Mouse (Mus musculus) brown adipose tissue, adult 24 weeks (tissue): ENCODE data around the gene Celf3. TPM values are rescaled to one million over a fixed set of nuclear protein-coding genes. Genes with fewer than 3 reads are reported as not detected.
A peak's percentile ranks its signal among the peaks of the same experiment; 100 is the strongest.

Experiments used
- H3K27ac ChIP-seq: fragments of 200-500 bp; replicated peaks from 2 replicates; pipeline ENCODE4 v1.5.1; 2012; ENCODE audit warnings: low read depth, mild to moderate bottlenecking, low read length
- H3K4me1 ChIP-seq: fragments of 200-500 bp; 2 replicates; pipeline ENCODE4 v1.6.1; 2012; ENCODE audit warnings: low read length, mixed read lengths; ENCODE audit not compliant: control insufficient read depth, insufficient read depth, insufficient read length
- H3K4me3 ChIP-seq: fragments of 200-500 bp; 2 replicates; pipeline ENCODE4 v1.5.1; 2012; ENCODE audit warnings: low read depth, mild to moderate bottlenecking, low read length, moderate library complexity; ENCODE audit not compliant: insufficient read depth
- polyA plus RNA-seq: library from polyadenylated mRNA; stranded (reverse); fragments of >200 nt; gene quantifications from 2 replicates; pipeline ENCODE4 v1.2.4, GENCODE M21; 2012; ENCODE audit not compliant: missing spikeins, insufficient read depth, insufficient read length

Gene Celf3
- polyA plus RNA-seq, result not detected in 2 replicates

DNA sequence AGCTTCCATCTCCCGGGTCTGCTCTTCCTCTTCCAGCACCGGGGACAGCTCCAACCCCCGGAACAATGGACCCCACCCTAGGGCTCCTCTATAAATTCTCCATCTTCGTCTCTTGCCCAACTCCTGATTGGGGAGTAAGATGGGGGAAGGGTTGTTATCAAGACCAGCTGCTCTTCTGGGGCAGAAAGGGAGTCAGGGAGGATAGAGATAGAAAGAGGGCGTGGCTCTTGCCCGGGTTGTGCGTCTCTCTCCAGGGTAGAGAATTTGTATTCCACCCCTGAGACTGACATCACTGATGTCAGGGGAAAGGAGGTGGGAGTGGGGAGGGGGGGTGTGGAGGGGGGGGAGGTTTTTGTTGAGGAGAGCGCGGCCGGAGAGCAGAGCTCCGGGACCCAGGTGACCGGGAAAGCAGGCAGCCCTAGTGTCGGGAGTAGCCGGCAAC lies at the start of gene Celf3:
TSS of gene Celf3 (plus strand) at position 315 of the 442 bp plus-strand sequence.
- Histone ChIP-seq H3K27ac (no peak within 1 kb of the TSS), H3K4me1 (no peaks in the 10 kb centered on the region; the same call in 1 of the 2 replicates), H3K4me3 (no peak within 1 kb of the TSS)

DNA sequence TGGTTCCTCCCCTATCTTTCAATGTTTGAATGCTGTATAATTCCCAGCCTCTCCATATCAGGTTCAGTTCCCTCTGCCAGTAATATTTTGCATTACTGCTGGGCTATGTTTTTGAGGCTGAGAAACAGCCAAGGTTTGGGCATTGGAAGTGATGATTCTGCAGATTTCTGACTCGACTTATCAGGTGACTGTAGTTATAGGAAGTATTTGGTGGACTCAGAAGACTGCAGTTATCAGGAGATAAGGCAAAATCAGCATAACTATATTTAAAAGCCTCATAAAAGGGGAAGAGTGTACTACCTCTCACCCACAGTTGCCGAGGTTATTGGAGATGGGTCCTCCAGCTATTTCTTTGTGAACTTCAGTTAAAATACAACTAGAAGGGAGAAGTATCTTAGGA lies 47.1 kb upstream of the Celf3 start:
- no peak overlapping the region for H3K27ac ChIP-seq

DNA sequence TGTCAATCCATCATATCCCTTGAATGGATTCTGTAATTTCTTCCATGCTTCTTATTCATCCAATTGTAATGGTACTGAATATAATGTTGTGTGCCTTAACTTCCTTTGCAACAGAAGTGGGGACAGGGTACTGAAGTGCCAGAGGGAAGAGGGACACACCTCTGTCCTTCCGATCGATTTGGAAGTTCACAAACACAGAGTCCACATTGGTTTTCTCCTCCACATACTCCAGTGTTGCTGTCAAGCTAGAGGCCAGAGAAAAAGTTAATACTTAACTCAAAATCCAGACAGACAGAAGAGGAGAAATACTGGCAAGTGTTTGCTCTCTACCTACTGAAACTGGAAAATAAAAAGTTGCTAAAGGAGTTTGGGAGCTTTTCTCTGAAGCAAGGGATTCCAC lies 43.8 kb upstream of the Celf3 start:
- H3K4me3 ChIP-seq, result no peak overlapping the region
- H3K4me1 ChIP-seq, result no peaks in the 10 kb centered on the region
- no peak overlapping the region for H3K27ac ChIP-seq

More for the DNA sequence above, 47.1 kb upstream of the Celf3 start:
- Histone ChIP-seq H3K4me3 (no peak overlapping the region), H3K4me1 (no peaks in the 10 kb centered on the region)

DNA sequence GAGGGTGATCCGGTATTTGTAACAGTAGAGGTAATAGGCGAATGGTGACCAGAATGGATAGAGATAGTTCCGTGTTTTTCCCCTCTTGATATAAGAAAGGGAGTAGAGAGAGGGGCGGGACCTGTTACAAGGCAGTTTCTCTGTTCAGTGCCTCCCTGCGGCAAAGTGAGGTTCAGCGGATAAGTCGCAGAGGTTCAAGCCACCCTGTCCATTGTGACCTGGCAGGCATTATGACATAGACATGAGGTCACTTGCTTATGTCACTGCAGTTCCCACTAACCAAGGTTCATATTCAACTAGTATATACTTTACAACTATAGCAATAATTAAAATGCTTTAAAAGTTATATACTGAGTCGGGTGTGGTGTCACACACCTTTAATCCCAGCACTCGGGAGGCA lies 41.7 kb upstream of the Celf3 start:
- H3K27ac ChIP-seq, result no peak overlapping the region
- no peaks in the 10 kb centered on the region for H3K4me1 ChIP-seq
- no peak overlapping the region for H3K4me3 ChIP-seq

DNA sequence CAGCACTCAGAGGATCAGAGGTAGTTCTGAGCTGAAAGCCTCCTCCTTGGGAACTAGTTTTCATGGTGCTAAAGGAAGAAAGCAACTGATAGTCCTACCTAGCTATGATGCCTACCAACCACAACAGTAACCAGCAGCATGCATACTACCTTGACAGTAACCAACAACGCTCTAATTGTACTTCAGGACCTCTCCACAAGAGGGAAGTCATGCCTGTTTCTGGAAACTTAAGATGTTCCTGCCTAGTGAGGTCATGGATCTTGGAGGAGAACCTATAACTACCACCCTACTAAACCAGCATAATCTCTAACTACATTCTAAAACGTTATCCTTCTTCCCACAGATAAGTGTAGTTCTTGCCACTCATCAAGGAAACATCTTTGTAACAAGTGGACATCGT lies 36.9 kb upstream of the Celf3 start:
- Histone ChIP-seq H3K4me3 (no peak overlapping the region), H3K4me1 (no peaks in the 10 kb centered on the region), H3K27ac (no peak overlapping the region)

DNA sequence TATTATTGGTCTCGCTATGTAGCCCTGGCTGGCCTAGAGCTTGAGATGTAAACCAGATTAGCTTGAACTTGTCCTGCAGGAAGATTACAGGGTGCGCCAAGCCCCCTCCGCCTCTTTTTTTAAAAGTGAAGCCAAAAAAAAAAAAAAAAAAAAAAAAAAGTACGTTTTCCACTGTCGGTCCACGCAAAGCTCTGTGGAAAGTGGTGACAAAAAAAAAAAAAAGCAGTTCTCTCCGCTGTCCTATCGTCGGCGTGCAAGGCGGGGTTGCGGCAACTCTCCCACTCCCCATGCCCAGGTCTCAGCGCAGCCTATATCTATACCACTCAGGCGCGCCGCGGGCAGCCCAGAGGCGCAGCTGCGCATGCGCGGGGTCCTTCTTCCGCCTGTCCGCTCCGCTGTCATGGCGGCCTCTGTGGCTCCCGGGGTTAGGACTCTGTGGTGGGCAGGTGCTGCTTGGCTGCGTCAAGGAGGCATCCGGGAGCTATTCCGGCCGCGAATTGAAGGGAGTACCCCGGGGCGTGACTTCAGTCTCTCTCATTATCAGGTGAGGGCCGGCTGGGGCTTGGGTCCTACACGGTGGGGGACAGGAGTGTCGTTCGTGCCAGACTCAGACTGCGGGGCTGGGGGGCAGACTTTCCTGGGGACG lies 35.0 kb upstream of the Celf3 start, which contains the start of gene Mrpl9:
TSS of gene Mrpl9 (plus strand) at position 368 of the 646 bp plus-strand sequence.
- no peaks in the 10 kb centered on the region for H3K4me1 ChIP-seq
- H3K27ac ChIP-seq, result peak within 1 kb of the TSS; percentile 58
- peak within 1 kb of the TSS; percentile 91 for H3K4me3 ChIP-seq

DNA sequence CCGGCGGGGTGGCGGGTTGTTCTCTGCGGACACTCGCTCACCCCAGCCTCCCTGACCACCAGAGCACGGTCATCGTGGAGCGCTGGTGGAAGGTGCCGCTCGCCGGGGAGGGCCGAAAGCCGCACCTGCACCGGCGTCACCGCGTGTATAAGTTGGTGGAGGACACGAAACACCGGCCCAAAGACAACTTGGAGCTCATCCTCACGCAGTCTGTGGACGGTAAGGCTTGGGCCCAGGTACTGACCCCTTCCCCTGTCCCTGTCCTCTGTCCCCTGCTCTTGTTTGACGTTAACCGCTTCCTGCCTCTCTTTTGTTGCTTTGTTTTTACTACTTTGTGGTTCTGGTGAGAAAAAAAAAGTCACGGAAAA lies 34.5 kb upstream of the Celf3 start, which contains the start of gene Oaz3:
TSS of gene Oaz3 (minus strand) at position 319 of the 368 bp plus-strand sequence.
- peak within 1 kb of the TSS; percentile 91 for H3K4me3 ChIP-seq
- H3K27ac ChIP-seq, result peak within 1 kb of the TSS; percentile 58

DNA sequence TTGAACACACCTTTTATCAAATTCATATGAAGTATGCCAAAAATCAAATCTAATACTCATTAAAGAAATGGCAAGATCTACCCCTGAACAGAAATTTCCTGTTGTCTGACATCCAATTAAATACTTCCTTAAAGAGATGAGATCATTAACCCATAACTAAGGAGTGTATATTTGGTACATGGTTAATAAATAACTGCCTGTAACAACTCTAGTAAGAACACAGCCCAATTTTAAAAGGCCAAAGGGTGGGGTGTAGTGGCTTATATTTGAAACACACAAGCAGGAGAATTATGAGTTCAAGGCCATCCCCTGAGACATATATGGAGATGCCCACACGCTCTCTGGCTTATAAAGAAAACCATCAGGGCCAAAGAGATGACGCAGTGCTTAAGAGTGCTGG lies 28.7 kb upstream of the Celf3 start:
- no peak overlapping the region for H3K4me3 ChIP-seq
- H3K27ac ChIP-seq, result no peak overlapping the region

More for the DNA sequence above, 34.5 kb upstream of the Celf3 start, which contains the start of gene Oaz3:
- H3K4me1 ChIP-seq, result no peaks in the 10 kb centered on the region

DNA sequence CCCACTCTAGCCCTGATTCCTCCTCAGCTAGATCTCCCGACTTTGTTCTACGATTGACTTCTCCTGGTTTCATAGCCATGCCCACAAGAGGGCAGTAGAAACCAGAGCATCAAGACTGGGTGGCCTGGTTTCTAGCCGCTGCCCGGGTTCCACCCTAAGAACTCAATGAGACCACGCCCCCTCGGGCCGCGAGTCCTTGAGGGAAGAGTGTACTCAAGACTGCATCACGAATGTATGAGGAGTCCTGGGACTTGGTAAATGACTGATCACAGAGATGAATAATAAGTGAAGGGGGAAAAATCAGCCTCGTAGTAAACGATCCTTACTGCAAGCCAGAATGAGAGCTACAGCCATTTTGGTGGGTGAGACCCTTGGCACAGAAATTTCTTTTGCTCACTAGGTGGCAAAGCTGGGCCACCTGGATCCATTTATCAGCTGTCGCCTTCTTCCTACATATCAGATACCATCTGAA lies 21.5 kb upstream of the Celf3 start:
- peak overlapping the region; percentile 40; the same call in 1 of the 2 replicates for H3K4me3 ChIP-seq
- no peaks in the 10 kb centered on the region for H3K4me1 ChIP-seq
- no peak overlapping the region for H3K27ac ChIP-seq

More for the DNA sequence above, 28.7 kb upstream of the Celf3 start:
- no peaks in the 10 kb centered on the region for H3K4me1 ChIP-seq

DNA sequence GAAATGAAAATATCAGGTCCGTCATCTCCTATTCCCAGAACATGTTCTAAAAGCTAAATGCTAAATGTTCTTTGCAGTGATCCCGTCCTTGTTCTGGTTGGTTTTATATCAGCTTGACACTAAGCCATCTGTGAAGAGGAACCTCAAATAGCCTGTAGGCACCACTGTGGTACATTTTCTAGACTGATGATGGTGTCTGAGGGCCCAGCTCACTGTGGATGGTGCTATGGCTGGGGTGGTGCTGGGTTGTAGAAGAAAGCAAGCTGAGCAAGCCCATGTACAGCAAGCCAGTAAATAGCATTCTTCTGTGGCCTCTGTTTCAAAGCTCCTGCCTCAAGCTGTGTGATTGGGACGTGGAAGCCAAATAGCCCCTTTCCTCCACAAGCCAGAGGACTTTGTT lies 21.0 kb upstream of the Celf3 start:
- no peaks in the 10 kb centered on the region for H3K4me1 ChIP-seq
- no peak overlapping the region for H3K27ac ChIP-seq
- H3K4me3 ChIP-seq, result no peak overlapping the region

DNA sequence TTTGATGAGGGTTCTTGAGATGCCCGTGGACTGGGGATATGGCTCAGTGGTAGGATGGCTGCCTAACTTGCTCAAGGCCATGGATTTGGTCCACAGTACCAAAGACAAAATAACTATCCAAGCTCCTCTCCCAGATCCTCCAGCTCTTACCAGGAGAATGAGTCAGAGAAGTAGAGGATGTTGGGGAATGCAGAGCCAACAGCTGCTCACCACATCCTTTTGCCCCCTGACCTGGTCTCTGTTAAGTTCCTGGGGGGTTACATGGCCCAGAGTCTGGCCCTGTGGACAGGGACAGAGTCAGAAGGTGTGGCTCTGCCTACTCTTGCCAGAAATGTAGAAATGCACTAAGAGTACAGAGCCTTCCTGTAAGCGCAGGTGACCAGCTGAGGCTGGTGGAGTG lies 18.3 kb upstream of the Celf3 start:
- H3K27ac ChIP-seq, result no peak overlapping the region
- no peak overlapping the region for H3K4me3 ChIP-seq
- H3K4me1 ChIP-seq, result no peaks in the 10 kb centered on the region

DNA sequence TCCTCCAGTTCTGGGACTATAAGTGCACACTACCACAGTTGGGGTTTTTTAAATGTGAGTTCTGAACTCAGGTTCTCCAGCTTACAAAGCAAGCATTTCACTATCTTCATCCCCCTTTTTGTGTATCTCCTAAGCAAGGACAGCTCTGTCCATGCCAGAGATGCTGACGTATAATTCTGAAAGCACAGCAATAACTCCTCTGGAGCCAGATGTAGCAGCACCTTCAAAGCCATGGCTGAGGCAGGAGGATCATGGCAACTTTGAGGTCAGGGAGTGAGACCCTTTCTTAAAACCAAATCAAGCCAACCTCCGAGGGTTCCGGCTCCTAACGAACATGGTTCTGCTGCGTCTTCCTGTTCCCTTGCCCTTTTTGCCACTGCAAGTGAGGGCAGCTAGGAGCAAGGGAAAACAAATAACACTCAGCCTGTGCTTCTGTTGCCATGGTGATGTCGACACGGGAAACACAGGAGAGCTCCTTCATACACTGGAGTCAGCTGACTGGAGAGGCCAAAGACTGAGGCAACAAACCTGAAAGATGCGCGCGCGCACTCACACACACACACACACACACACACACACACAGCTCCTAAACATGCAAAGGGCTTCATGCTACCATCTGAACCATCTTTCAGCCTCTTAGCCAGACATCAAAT lies 14.0 kb upstream of the Celf3 start:
- Histone ChIP-seq H3K27ac (no peak overlapping the region), H3K4me3 (no peak overlapping the region), H3K4me1 (no peaks in the 10 kb centered on the region)

DNA sequence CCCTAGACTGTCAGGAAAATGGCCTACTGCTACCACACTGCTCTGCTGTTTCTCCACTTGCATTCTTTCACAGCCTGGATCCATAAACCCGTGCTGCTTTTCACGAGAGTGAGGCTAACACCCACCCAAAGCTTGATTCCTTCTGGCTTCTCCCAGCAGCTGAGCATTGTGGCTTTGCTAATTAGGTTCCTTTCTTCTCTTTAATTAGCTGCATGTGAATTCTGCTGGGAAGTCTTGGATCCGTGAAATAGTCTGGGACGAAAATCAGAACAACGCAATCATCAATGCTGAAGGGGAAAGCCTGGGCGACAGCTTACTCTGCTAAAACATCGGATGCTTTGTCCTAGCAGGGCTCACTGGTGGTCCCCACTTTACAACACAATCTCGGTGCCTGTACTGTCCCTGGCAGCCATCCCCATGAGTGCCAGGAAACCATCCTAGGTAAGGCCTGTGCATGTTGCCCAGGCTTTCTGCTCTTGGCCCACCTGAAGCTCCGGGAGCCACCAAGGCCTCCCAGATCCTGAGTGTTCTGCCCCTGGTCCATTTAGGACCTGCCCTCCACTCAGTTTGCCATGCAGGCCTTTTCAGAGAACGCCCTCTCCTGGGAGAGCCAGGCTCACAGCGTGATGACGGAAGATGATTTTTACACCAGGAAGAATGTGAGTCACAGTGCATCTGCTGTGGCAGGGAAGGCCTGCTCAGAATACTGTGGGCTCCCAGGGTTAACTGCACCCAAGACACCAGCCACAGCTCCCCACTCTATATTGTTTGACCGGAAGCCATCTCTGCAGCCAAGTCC lies 12.3 kb upstream of the Celf3 start:
- no peak overlapping the region for H3K4me3 ChIP-seq
- H3K27ac ChIP-seq, result no peak overlapping the region
- no peaks in the 10 kb centered on the region for H3K4me1 ChIP-seq

DNA sequence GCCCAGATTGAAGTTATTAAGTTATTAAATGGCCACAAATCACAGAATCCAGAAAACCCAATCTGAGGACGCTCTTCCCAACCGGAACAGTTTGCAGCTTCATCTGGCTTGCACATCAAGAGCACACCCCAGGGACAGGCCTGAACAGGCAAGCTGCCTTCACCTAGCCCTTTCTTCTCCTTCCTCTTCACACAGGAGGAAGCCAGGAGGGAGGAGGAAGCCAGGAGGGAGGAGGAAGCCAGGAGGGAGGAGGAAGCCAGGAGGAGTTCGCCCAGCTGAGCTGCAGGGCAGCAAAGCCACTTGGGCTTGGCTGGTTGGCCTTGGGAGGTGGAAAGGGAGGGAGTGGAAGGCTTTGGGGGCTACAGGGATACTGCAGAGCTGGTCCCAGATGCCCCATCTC lies 9.2 kb upstream of the Celf3 start:
- no peak overlapping the region for H3K4me3 ChIP-seq
- no peaks in the 10 kb centered on the region for H3K4me1 ChIP-seq
- no peak overlapping the region for H3K27ac ChIP-seq

DNA sequence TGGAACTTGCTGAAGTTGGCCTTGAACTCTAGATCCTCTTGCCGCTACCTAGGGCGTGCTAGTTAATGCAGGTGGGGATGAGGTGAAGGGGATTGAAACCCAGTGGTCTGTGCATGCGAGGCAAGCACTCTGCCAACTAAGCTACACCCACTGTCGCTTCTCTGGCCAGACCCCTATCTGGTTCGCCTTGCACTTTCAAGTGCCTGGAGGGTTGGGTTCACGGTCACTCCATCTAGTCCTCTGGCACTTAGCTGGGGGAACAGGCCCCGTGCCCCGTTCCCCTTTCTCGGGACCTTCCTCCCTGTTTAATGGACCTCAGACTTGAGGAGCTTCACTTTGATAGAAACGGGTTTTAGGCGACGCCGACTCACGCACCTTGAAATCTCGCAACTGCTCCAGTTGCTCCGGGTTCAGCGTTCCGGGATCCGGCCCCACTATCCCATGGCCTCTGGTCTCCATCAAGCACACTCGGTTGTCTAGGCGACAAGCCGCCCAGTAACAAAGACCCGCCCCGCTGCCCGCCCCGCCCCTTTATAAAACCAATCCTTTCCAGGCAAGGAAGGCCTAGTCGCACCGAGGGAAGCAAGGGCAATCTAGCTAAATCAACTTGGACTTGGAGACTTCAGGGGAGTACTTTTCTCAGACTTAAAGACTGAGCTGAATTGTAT lies 5.5 kb upstream of the Celf3 start:
- H3K4me1 ChIP-seq, result no peaks in the 10 kb centered on the region; the same call in 1 of the 2 replicates
- no peak overlapping the region for H3K4me3 ChIP-seq
- no peak overlapping the region for H3K27ac ChIP-seq
